Mouse (Mus musculus) olfactory bulb, adult 2 months (tissue): ENCODE data around the gene Inpp5f.

ENCODE experiments used
- CTCF ChIP-seq: fragments of 200-500 bp; IDR thresholded peaks from 2 replicates; pipeline ENCODE4 v1.5.1; 2012; ENCODE audit warnings: low read depth, mild to moderate bottlenecking, low read length, moderate library complexity; ENCODE audit not compliant: insufficient read depth
- POLR2A ChIP-seq: fragments of 200-500 bp; IDR thresholded peaks from 2 replicates; pipeline ENCODE4 v1.6.1; 2012; ENCODE audit warnings: mild to moderate bottlenecking, low read depth, low read length, moderate library complexity; ENCODE audit not compliant: insufficient read depth

DNA sequence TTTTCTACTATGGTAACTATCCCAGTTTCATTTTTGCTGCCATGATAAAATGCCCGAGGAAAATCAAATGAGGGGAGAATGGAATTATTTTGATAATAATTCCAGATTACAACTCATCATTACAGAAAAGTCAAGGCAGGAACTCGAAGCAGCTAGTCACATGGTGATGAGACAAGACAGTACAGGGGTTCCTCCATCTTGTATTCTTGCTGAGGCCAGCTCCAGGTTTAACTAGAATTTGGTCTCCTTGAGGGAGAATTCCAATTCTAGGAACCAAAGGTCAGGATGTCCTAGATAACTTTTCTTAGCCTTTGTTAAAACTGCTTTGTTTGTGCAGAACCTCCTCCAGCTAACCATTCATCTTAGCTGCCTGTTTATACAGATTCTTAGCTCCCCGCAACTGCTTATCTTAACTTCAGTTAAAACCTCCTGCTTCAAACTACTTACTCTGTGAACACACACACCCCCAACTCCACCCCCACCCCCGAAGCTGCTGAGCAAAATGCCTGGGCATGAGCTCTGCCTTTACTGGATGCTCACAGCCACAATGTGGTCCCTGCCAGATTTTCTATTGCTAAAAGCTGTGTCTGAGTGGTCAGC, 23.7 kb upstream of the Inpp5f start:
- no peak for TF ChIP-seq POLR2A
- TF ChIP-seq CTCF, result no peak
